Mouse (Mus musculus) heart, embryonic 11.5 days (tissue): ENCODE results near the gene Fkbp15. TPM values are rescaled to one million over a fixed set of nuclear protein-coding genes. Genes with fewer than 3 reads are reported as not detected.

Source experiments
- ATAC-seq: fragments of 200-750 bp; cut with Nextera tagmentation; replicated peaks from 2 replicates; pipeline ENCODE4 v1.8.0; 2017; ENCODE audit warnings: moderate library complexity; ENCODE audit not compliant: insufficient number of reproducible peaks, low FRiP score, low TSS enrichment
- H3K27ac ChIP-seq: fragments of 300-500 bp; sonication (generic); 2 replicates; pipeline ENCODE4 v1.5.1; 2014; ENCODE audit warnings: mild to moderate bottlenecking, low read depth, low read length
- H3K27me3 ChIP-seq: fragments of 300-500 bp; sonication (generic); 2 replicates; pipeline ENCODE4 v1.6.1; 2014; ENCODE audit warnings: mild to moderate bottlenecking, low read length, mixed read lengths; ENCODE audit not compliant: control insufficient read depth, insufficient read depth
- H3K36me3 ChIP-seq: fragments of 300-500 bp; sonication (generic); 2 replicates; pipeline ENCODE4 v1.6.1; 2014; ENCODE audit warnings: mild to moderate bottlenecking, low read length, moderate library complexity, mixed read lengths; ENCODE audit not compliant: control insufficient read depth, insufficient read depth
- H3K4me1 ChIP-seq: fragments of 300-500 bp; sonication (generic); 2 replicates; pipeline ENCODE4 v1.6.1; 2014; ENCODE audit warnings: low read length; ENCODE audit not compliant: control insufficient read depth, insufficient read depth
- H3K4me2 ChIP-seq: fragments of 300-500 bp; sonication (generic); 2 replicates; pipeline ENCODE4 v1.6.1; 2014; ENCODE audit warnings: mild to moderate bottlenecking, moderate library complexity
- H3K4me3 ChIP-seq: fragments of 300-500 bp; sonication (generic); 2 replicates; pipeline ENCODE4 v1.5.1; 2014; ENCODE audit warnings: low read depth, low read length
- H3K9ac ChIP-seq: fragments of 300-500 bp; sonication (generic); 2 replicates; pipeline ENCODE4 v1.6.1; 2014; ENCODE audit warnings: mild to moderate bottlenecking, low read depth, low read length, moderate library complexity
- H3K9me3 ChIP-seq: fragments of 300-500 bp; sonication (generic); replicated peaks from 2 replicates; pipeline ENCODE4 v1.6.1; 2016; ENCODE audit warnings: low read length; ENCODE audit not compliant: control insufficient read depth
- WGBS: fragments of 180-500 bp; shearing (Covaris S2); extraction: QIAGEN DNeasy Blood & Tissue Kit; methylation state at CpG from one replicate; pipeline ENCODE4 v1.1.7; 2014; ENCODE audit not compliant: insufficient replicate concordance; 5-methylcytosine and 5-hydroxymethylcytosine counted together
- polyA plus RNA-seq: library from polyadenylated mRNA; unstranded; fragments of >200 nt; fragmentation: Nextera tagmentation; extraction: Ambion mirVana; gene quantifications from 2 replicates; pipeline ENCODE4 v1.2.1, GENCODE M21; 2014

The Fkbp15 gene
- polyA plus RNA-seq, 1 experiment from 2014 or later, result 15.9 TPM

DNA sequence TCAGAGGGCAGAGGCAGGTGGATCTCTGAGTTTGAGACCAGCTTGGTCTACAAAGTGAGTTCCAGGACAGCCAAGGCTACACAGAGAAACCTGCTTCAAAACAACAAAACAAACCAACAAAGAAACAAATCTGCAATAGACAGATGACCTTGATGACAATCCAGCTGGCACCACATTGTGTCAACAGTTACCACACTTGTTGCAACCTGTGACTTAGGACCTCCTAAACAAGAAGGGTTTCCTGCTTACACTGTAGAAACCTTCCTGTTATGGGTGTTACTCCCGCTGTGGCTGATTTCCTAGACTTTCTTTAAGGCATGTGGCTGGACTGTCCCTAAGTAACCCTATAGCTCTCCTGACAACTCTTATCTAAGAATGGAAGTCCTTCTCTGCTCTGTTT, 35.5 kb upstream of the Fkbp15 start:
- H3K36me3 ChIP-seq, result peaks cover 22% of the 10 kb centered on the region
- H3K4me3 ChIP-seq, result no peak overlapping the region
- H3K4me2 ChIP-seq, result no peak overlapping the region
- WGBS, result 72% methylated on average over 1 of the region's 1 CpGs
- no peaks in the 10 kb centered on the region for H3K4me1 ChIP-seq
- H3K27ac ChIP-seq, result no peak overlapping the region
- no peaks in the 10 kb centered on the region for H3K27me3 ChIP-seq
- H3K9me3 ChIP-seq, result no peaks in the 10 kb centered on the region
- no peak overlapping the region for H3K9ac ChIP-seq
- ATAC-seq, result no peak

DNA sequence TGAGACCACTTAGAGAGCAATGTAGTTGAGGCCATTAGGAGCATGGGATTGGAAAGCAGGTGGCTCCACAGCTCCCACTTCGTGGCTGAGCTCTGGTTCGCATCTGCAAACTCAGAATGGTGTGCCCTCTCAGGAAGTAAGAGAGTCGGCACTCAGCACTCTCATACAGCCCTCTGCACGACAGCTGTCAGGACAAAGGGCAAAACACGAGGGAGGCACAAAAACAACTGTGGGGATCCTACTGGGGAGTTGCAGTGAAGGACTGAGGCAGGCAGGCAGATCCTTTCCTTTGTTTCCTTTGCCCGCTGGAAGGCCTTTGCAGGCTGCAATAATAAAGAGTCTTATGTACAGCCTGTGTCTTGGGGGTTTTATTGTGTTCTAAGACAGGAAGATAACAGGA, 33.1 kb upstream of the Fkbp15 start:
- ATAC-seq, result no peak
- H3K27ac ChIP-seq, result no peak overlapping the region
- H3K27me3 ChIP-seq, result no peaks in the 10 kb centered on the region
- no peaks in the 10 kb centered on the region for H3K9me3 ChIP-seq
- H3K4me2 ChIP-seq, result no peak overlapping the region
- H3K4me3 ChIP-seq, result no peak overlapping the region
- no peaks in the 10 kb centered on the region for H3K4me1 ChIP-seq
- WGBS, result 74% methylated on average over 6 of the region's 6 CpGs
- H3K9ac ChIP-seq, result no peak overlapping the region
- H3K36me3 ChIP-seq, result peaks cover 21% of the 10 kb centered on the region

DNA sequence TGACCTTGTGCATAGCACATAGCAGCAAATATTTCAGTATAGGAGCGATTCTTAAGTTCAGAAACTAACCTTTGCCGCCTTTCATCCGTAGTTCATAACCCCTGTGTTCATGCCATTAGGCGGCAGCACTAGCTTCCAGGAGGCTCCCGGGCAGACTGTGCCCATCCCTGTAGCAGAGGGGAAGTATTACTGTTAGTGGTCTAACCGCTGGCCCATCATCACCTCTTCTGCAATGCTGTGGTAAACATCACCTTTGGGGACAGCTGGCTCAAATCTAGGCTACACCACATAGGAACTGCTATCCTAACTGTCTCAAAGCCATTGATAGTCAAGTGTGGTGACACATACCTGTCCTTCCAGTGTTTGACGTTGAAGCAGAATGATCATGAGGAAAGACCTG, 31.5 kb upstream of the Fkbp15 start:
- H3K27ac ChIP-seq, result no peak overlapping the region
- WGBS, result 82% methylated on average over 7 of the region's 7 CpGs
- H3K4me1 ChIP-seq, result no peaks in the 10 kb centered on the region
- H3K4me3 ChIP-seq, result no peak overlapping the region
- no peak for ATAC-seq
- H3K9me3 ChIP-seq, result no peaks in the 10 kb centered on the region
- H3K9ac ChIP-seq, result no peak overlapping the region
- no peaks in the 10 kb centered on the region for H3K27me3 ChIP-seq
- peaks cover 18% of the 10 kb centered on the region for H3K36me3 ChIP-seq
- H3K4me2 ChIP-seq, result no peak overlapping the region

DNA sequence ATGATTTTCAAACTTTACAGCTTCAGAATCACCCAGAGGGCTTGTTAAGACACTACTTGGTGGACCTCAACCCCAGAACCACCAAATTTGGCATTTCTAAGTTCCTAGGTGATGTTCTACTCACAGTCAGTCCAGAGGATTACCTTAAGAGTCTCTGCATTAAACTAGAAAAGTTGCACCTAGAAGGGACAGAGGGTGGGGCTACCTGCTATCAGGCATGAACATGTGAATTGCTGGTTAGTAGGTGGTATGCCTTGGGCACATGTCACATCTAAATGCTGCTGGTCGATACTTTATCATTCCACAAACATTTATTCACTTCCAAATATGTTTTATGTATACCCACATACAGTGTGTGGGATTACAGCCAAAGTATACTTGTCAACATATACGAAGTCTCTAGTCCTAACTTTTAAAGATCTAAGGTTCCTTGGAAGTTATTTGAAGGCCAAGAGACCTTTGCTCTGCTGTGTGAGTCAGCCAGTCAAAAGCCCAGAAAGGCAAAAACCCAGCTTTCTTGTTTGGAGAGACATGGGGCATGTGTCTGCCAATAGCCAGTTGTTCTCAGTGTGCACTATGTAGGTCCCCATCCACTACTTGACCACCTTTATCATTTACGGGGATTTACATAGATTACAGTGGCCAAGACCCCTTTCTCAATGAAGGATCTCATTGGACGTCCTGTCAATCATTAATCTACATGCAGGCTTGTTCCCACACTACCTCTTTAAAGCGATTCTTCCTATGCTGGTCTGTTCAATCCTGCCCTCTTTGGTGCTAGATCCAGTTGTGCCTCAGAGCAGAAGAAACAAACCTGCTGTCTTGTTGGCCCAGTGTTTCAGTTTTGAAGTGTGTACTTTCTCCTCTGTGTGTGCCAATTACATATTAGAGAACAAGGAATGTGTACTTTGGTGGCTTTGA, 29.5 kb upstream of the Fkbp15 start:
- no peaks in the 10 kb centered on the region for H3K9me3 ChIP-seq
- no peak overlapping the region for H3K9ac ChIP-seq
- no peak overlapping the region for H3K27ac ChIP-seq
- no peak overlapping the region for H3K4me2 ChIP-seq
- no peaks in the 10 kb centered on the region for H3K27me3 ChIP-seq
- H3K4me1 ChIP-seq, result no peaks in the 10 kb centered on the region
- peaks cover 13% of the 10 kb centered on the region for H3K36me3 ChIP-seq
- no peak overlapping the region for H3K4me3 ChIP-seq
- WGBS, result 79% methylated on average over 5 of the region's 5 CpGs
- no peak for ATAC-seq

DNA sequence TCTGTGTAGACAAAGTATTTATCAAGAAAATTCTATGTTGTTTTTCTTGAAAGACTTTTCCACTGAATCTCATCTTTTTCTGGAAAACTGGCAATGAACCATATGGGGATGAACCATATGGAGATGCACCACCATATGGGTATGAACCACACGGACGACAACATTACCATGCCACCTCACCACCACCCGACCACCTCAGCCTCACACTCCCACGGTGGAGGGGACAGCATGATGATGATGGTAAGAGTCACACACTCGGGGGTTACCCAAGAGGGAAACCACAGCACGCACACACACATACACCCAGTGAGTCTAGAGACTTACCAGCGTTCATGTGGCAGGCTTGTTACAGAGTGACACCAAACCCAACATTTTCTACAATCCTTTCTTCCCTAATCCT, 25.1 kb upstream of the Fkbp15 start:
- Histone ChIP-seq H3K27ac (no peak overlapping the region), H3K36me3 (peaks cover 13% of the 10 kb centered on the region; the same call in 1 of the 2 replicates), H3K9me3 (no peaks in the 10 kb centered on the region), H3K4me2 (no peak overlapping the region), H3K27me3 (no peaks in the 10 kb centered on the region), H3K9ac (no peak overlapping the region), H3K4me3 (no peak overlapping the region), H3K4me1 (no peaks in the 10 kb centered on the region)
- 91% methylated on average over 7 of the region's 7 CpGs for WGBS
- no peak for ATAC-seq

DNA sequence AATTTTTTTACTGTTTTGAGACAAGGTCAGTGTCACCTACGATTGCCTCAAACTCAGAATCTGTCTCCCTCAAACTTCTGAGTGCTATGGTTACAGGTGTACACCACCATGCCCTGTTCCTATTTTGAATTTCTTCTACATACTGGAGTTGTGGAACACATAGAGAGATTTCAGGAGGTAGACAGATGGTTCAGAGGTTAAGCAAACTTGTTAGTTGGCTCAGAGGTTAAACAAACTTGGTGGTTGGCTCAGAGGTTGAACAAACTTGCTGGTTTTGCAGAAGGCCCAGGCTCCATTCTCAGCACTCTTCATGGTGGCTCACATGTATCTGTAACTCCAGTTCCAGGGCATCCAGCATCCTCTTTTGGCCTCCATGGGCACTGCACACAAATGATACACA, 23.8 kb upstream of the Fkbp15 start:
- Histone ChIP-seq H3K9ac (no peak overlapping the region), H3K36me3 (peaks cover 11% of the 10 kb centered on the region; the same call in 1 of the 2 replicates), H3K9me3 (no peaks in the 10 kb centered on the region), H3K4me2 (no peak overlapping the region), H3K27ac (no peak overlapping the region), H3K4me3 (no peak overlapping the region), H3K27me3 (no peaks in the 10 kb centered on the region), H3K4me1 (no peaks in the 10 kb centered on the region)
- no peak for ATAC-seq
- WGBS, result 92% methylated on average over 1 of the region's 1 CpGs

DNA sequence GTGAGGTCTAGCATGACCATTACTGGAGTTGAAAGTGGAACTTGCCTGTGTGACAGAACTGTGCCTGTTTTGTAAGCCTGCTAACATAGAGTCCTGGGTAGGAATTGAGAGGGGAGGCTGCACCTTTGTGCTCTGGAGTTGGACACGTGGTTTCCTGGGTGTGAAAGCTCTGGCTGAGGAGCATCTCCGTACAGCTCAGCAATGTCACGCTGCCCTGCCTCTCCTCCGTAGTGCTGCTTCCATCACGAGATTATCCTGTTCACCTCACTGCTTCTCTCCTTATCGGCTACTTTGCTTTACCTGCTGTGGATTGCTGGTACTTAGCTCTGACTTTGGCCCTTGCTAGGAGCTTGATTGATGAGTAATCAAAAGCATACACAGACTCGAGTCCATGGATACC, 23.4 kb upstream of the Fkbp15 start:
- Histone ChIP-seq H3K27ac (no peak overlapping the region), H3K36me3 (peaks cover 9% of the 10 kb centered on the region; the same call in 1 of the 2 replicates), H3K9me3 (no peaks in the 10 kb centered on the region), H3K27me3 (no peaks in the 10 kb centered on the region), H3K9ac (no peak overlapping the region), H3K4me1 (no peaks in the 10 kb centered on the region), H3K4me3 (no peak overlapping the region), H3K4me2 (no peak overlapping the region)
- 78% methylated on average over 7 of the region's 7 CpGs for WGBS
- ATAC-seq, result no peak

DNA sequence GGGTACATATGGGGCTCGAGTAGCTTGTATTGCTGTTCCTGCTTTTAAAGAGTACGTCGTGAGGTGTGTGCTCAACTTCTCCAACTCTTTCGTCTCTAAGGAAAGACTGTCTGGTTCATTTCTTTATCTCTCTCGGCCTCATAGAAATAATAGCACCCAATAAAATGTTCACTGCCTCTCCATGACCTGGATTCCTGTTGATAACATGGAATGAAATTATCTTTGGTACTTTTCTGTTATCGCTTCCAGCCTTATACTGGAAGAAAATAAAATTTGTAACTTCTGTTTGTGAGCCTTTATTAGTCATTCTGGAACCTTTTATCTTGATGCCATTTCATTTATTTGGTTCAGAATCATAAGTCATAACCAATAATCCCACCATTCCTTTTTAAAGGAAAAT, 22.9 kb upstream of the Fkbp15 start:
- no peak overlapping the region for H3K4me3 ChIP-seq
- H3K9me3 ChIP-seq, result no peaks in the 10 kb centered on the region
- no peaks in the 10 kb centered on the region for H3K4me1 ChIP-seq
- ATAC-seq, result no peak
- no peak overlapping the region for H3K27ac ChIP-seq
- H3K9ac ChIP-seq, result no peak overlapping the region
- H3K36me3 ChIP-seq, result 0 out of 2 replicates have a peak, but pooled peaks cover 4% of the 10 kb centered on the region
- no peaks in the 10 kb centered on the region for H3K27me3 ChIP-seq
- no peak overlapping the region for H3K4me2 ChIP-seq
- 89% methylated on average over 6 of the region's 6 CpGs for WGBS
